Mouse (Mus musculus): ENCODE measurements at regions not wholly inside any gene's neighbourhood (a gene's known extent, or its start where the extent isn't known, plus 50 kb on each side); places are given as distances from the start of the nearest gene placed in this dataset.

DNA sequence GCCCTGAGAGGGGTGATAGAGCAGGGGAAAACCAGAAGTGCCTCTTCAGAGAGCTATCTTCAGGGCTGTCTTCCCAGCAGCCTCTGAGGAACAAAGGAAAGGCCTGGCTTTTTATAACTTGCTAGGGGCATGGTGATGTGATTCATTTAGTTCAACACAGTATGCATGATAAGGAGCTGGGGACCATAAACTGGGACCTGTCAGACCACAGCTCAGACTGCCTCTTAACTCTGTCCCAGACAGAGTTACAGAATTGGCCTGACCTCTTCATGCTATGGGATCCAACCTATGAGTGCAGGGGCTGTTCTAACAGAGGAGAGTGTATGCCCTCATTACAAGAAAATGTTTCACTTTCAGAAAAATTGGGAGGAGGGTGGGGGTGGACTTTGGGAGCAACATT, 59.3 kb upstream of the Il12b start:
- no peak for DNase-seq (ENCODE audit: low spot score)

DNA sequence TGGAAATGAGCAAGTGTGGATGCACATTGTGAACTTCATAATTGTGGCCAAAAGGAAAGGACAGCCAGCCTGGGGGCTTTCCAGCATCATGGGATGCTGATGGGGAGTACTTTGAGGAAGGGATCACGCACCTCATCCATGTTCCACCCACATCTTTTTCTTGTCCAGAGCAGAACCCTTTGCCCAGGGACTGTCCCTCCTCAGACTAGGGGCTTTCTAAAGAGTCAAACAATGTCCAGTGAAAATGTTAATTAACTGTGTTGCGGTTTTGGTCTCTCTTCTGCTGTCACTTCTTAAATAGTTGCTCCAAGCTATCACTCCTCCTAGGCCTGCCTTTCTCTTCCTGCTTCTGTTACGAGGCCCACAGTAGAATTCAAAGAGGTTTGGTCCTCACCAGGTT, 51.6 kb upstream of the Il12b start:
- DNase-seq (ENCODE audit: low spot score) = no peak

DNA sequence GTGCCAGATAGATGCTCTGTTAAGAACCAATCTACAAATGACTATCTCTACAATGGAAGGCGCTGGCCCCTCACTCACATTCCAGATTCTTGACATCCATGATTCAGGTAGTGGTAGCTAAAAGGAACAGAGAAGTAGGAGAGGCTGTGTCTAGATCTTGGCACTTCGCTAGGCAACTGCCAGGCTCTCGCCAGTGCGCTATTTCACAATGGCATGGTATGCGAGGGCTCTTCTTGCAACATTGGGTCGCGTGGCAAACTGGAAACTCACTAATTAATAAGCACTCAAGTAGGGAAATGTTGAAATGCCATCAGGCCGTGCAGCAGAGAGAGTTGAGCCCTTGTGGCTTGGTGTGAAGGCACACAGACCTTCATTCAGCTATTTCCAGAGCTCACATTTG, 50.3 kb upstream of the Il12b start:
- DNase-seq (ENCODE audit: low spot score) = no peak

Measured in yolk sac, embryonic 10.5 days (tissue).